Mouse (Mus musculus): Measurements from ENCODE around the gene Gm28044.
"Not testable (repeated sequence)": the region's sequence is repeated elsewhere in the genome, so short reads cannot be mapped to it uniquely, and the experiment has no call there.

DNA sequence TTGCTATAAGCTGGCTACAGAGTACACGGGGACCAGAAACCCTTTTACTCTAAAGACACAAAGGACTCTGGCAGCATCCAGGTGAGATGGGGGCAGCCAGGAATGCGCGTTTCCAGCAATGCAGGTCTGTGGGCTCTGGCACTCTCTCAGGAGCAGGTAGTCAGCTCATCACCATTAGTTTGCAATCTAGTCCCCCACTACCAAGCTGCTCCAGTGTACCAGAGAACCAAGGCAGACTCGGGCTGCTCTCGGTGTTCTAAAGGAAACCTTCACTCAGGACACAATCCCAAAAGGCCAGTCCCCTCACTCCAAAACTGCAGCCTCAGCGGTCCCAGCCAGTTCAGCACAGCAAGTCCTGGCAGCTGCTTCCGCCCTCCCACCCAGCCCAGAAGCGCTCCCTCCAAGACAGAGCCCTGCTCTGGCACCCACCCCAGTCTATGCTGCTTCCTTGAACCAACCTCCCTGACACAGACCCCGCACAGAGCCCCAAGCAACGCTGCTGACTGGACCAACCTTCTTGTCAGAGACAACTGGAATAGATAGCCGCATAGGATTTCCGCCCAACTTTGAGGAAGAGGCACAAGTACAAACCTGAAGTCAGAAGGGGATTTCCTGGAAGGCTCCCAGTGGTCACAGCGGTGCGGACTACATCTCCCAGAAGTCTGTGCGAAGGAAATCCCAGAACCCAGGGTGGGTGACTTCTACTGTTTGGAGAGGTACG is 39.0 kb upstream of the Gm28044 start, which contains the start of gene Zfp429:
- TF ChIP-seq CTCF (conservative IDR thresholded peaks at IDR 0.05; ENCODE audit: low read length); POU5F1 (IDR thresholded peaks at IDR 0.05; ENCODE audit: borderline replicate concordance, low read length); NANOG (IDR thresholded peaks at IDR 0.05; ENCODE audit: borderline replicate concordance, low read length): not testable (repeated sequence)

Measured in E14TG2a.4 (cell line).